In the genomic region with DNA sequence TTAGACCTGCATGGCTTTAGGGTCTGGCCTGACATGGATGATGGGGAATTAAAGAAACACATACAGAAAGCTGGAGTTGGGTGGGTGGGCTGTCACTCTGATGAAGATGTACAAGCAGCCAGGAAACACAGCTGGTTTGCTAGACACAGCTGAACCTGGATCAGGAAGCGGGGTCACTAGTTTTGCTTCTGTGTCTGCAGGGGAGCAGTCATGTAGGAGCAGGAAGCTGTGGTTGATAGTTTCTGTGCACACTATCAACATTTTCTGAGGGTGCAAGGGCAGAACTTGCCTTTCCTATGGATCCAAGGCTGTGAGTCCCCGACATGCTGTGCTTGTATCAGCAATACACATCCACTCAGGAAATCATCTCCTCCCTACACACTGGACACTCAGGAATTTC, we compare ENCODE assay signal across 17 mouse cellular contexts. TPM values are rescaled to one million over a fixed set of nuclear protein-coding genes. Genes with fewer than 3 reads are reported as not detected.
DNase-seq lines count a peak whose midpoint lies in the region; ATAC-seq and TF ChIP-seq lines count a peak whose summit lies in the region.
"Had no signal": no experiment of that assay in that cellular context is flagged by ENCODE, and none has a peak within 500 bp of the region (broad histone marks: within the 10 kb centered on the region; RNA-seq: fewer than 3 reads in every experiment).

No protein-coding gene starts in this region.

- no peak overlapping the region for H3K9ac ChIP-seq in midbrain, postnatal 0 days (replicated peaks; ENCODE audit: low read length, poor library complexity, severe bottlenecking)
- H3K9ac ChIP-seq: limb, embryonic 13.5 days had no signal

- ATAC-seq in hematopoietic stem cell, adult 5-6 weeks (replicated peaks in 1 of 2; ENCODE audit: insufficient read depth in 1 of 2, low FRiP score in 2 of 2, low TSS enrichment in 1 of 2, low read depth in 1 of 2, poor library complexity in 2 of 2, severe bottlenecking in 2 of 2), result peak; percentile 32 to 49; a peak in 2 of 4 replicates
- ATAC-seq in midbrain, postnatal 0 days (ENCODE audit: low FRiP score), result no peak
- ATAC-seq: hindbrain, embryonic 16.5 days had no signal

- no peaks in the 10 kb centered on the region for H3K9me3 ChIP-seq in midbrain, postnatal 0 days (ENCODE audit: low read length)
- H3K9me3 ChIP-seq: limb, embryonic 13.5 days had no signal

- peaks cover 6% of the 10 kb centered on the region for H3K4me1 ChIP-seq in spleen, adult 2 months (ENCODE audit: control insufficient read depth, insufficient read depth, insufficient read length)
- H3K4me1 ChIP-seq in midbrain, postnatal 0 days (ENCODE audit: insufficient read depth, low read length), result no peaks in the 10 kb centered on the region

- H3K4me2 ChIP-seq in midbrain, postnatal 0 days (ENCODE audit: low read depth, low read length, poor library complexity, severe bottlenecking), result no peak overlapping the region
- H3K4me2 ChIP-seq: limb, embryonic 13.5 days had no signal

- no peak overlapping the region for H3K4me3 ChIP-seq in spleen, adult 2 months (ENCODE audit: extremely low read depth, insufficient read depth, insufficient read length)
- no peak overlapping the region for H3K4me3 ChIP-seq in midbrain, postnatal 0 days (ENCODE audit: low read depth, low read length)
- H3K4me3 ChIP-seq: left cerebral cortex, adult 2 months; limb, embryonic 13.5 days had no signal

- DNase-seq in spleen, adult 2 months (ENCODE audit: low read depth in 1 of 2, low spot score in 2 of 2), result peak in 1 of 2 experiments; percentile 52
- DNase-seq in spleen, postnatal 4 days (ENCODE audit: low spot score in 2 of 2), result no peak
- peak; percentile 46 for DNase-seq in splenic B cell, adult 2 months (ENCODE audit: low read depth, low spot score)
- no peak for DNase-seq in lung, postnatal 25 days (ENCODE audit: low spot score)
- no peak for DNase-seq in frontal cortex, postnatal 10 days (ENCODE audit: low spot score in 2 of 2)
- DNase-seq in midbrain, postnatal 0 days (ENCODE audit: low spot score), result no peak
- DNase-seq in right cerebral cortex, postnatal 4 days, result no peak
- DNase-seq: adrenal gland, postnatal 14 days; cerebellum, adult 9-11 months; gastrocnemius, postnatal 10 days; heart, postnatal 10 days; lung, adult 2 months; retina, postnatal 1 day had no signal

- no peaks in the 10 kb centered on the region for H3K27me3 ChIP-seq in spleen, adult 2 months (ENCODE audit: control insufficient read depth, insufficient read depth, low read length)
- H3K27me3 ChIP-seq in splenic B cell, adult 2 months (ENCODE audit: control insufficient read depth, insufficient read depth, low read length, poor library complexity, severe bottlenecking), result no peaks in the 10 kb centered on the region
- H3K27me3 ChIP-seq in midbrain, postnatal 0 days (ENCODE audit: insufficient read depth, low read length), result no peaks in the 10 kb centered on the region
- H3K27me3 ChIP-seq: limb, embryonic 13.5 days had no signal

- no peak for TF ChIP-seq POLR2A in spleen, adult 2 months (IDR thresholded peaks at IDR 0.05; ENCODE audit: low read depth, low read length)

- WGBS in spleen, adult 2 months, result 6% methylated on average over 2 of the region's 2 CpGs
- WGBS in midbrain, postnatal 0 days, result 75% methylated on average over 2 of the region's 2 CpGs

- H3K27ac ChIP-seq in spleen, adult 2 months (ENCODE audit: insufficient read depth, low read length), result peak overlapping the region; percentile 49
- no peak overlapping the region for H3K27ac ChIP-seq in midbrain, postnatal 0 days (ENCODE audit: low read depth, low read length)
- H3K27ac ChIP-seq: left cerebral cortex, adult 2 months; limb, embryonic 13.5 days had no signal

- no peak for TF ChIP-seq CTCF in spleen, adult 2 months (IDR thresholded peaks at IDR 0.05; ENCODE audit: extremely low read depth, insufficient read depth, insufficient read length, insufficient replicate concordance)
- TF ChIP-seq CTCF in midbrain, postnatal 0 days (IDR thresholded peaks at IDR 0.05), result no peak

- H3K36me3 ChIP-seq in spleen, adult 2 months (ENCODE audit: control insufficient read depth, insufficient read depth, low read length), result no peaks in the 10 kb centered on the region
- H3K36me3 ChIP-seq in splenic B cell, adult 2 months (ENCODE audit: control insufficient read depth, insufficient read depth, low read length, poor library complexity, severe bottlenecking), result no peaks in the 10 kb centered on the region
- H3K36me3 ChIP-seq in midbrain, postnatal 0 days (ENCODE audit: insufficient read depth, low read length), result no peaks in the 10 kb centered on the region
- H3K36me3 ChIP-seq: limb, embryonic 13.5 days had no signal

RNA-seq across cellular contexts. Expression of a gene that starts 5.4 kb away (rescaled TPM):
- polyA plus RNA-seq in spleen, adult 2 months (2012; rRNA removed), result 224 and 270 TPM in 2 replicates
- total RNA-seq in hematopoietic stem cell, adult 5-6 weeks (2017), result 184 and 203 TPM in 2 replicates
- total RNA-seq in midbrain, postnatal 0 days (2014; rRNA removed), result 121 and 139 TPM in 2 replicates
- 83.7 and 84.5 TPM in 2 replicates for polyA plus RNA-seq in midbrain, postnatal 0 days (2015; fragmentation: Nextera tagmentation; extraction: Ambion mirVana)

RNA-seq across cellular contexts. Expression of a gene that starts 5.8 kb away (rescaled TPM):
- polyA plus RNA-seq in spleen, adult 2 months (2012; rRNA removed), result 28.5 and 30.7 TPM in 2 replicates
- total RNA-seq in hematopoietic stem cell, adult 5-6 weeks (2017), result 21.3 and 24.6 TPM in 2 replicates
- 9.9 and 10.4 TPM in 2 replicates for total RNA-seq in midbrain, postnatal 0 days (2014; rRNA removed)
- 8.8 and 9.8 TPM in 2 replicates for polyA plus RNA-seq in midbrain, postnatal 0 days (2015; fragmentation: Nextera tagmentation; extraction: Ambion mirVana)

RNA-seq across cellular contexts. Expression of a gene that starts 25.2 kb away (rescaled TPM):
- polyA plus RNA-seq in spleen, adult 2 months (2012; rRNA removed), result 10.3 TPM in 2 replicates
- 105 and 177 TPM in 2 replicates for total RNA-seq in hematopoietic stem cell, adult 5-6 weeks (2017)
- 26.0 and 35.5 TPM in 2 replicates for total RNA-seq in midbrain, postnatal 0 days (2014; rRNA removed)
- polyA plus RNA-seq in midbrain, postnatal 0 days (2015; fragmentation: Nextera tagmentation; extraction: Ambion mirVana), result 55.7 and 63.5 TPM in 2 replicates

RNA-seq across cellular contexts. Expression of a gene that starts 47.2 kb away (rescaled TPM):
- polyA plus RNA-seq in spleen, adult 2 months (2012; rRNA removed), result 7.4 and 8.8 TPM in 2 replicates
- total RNA-seq in hematopoietic stem cell, adult 5-6 weeks (2017), result 4.1 and 4.6 TPM in 2 replicates
- total RNA-seq in midbrain, postnatal 0 days (2014; rRNA removed), result 8.9 and 9.4 TPM in 2 replicates
- polyA plus RNA-seq in midbrain, postnatal 0 days (2015; fragmentation: Nextera tagmentation; extraction: Ambion mirVana), result 3.9 and 4.6 TPM in 2 replicates

RNA-seq across cellular contexts. Expression of a gene that starts 52.2 kb away (rescaled TPM):
- polyA plus RNA-seq in spleen, adult 2 months (2012; rRNA removed), result 5.6 TPM in 2 replicates
- total RNA-seq in hematopoietic stem cell, adult 5-6 weeks (2017), result 10.6 and 11.9 TPM in 2 replicates
- total RNA-seq in midbrain, postnatal 0 days (2014; rRNA removed), result 17.4 and 18.9 TPM in 2 replicates
- polyA plus RNA-seq in midbrain, postnatal 0 days (2015; fragmentation: Nextera tagmentation; extraction: Ambion mirVana), result 18.1 and 20.1 TPM in 2 replicates
